Mouse (Mus musculus): ENCODE data around the gene Gnpat. TPM values are rescaled to one million over a fixed set of nuclear protein-coding genes. Genes with fewer than 3 reads are reported as not detected.

The Gnpat gene
- polyA plus RNA-seq, 1 experiment from 2014 or later, result 74.7 TPM

- Histone ChIP-seq H3K27ac (replicated peaks) (no peak overlapping the region), H3K4me1 (replicated peaks) (no peaks in the 10 kb centered on the region), H3K27me3 (no peaks in the 10 kb centered on the region), H3K9ac (no peak overlapping the region), H3K9me3 (no peaks in the 10 kb centered on the region), H3K4me2 (no peak overlapping the region), H3K4me3 (no peak overlapping the region), H3K36me3 (peaks cover 6% of the 10 kb centered on the region)
- no peak for ATAC-seq (ENCODE audit: low FRiP score, low read depth)
- 94% methylated on average over 5 of the region's 5 CpGs for WGBS
These were observed 17.3 kb upstream of the Gnpat start for GRCm38 (mm10) chr8:124845573-124845972.

GRCm38 (mm10) chr8:124853511-124853910 is 9.3 kb upstream of the Gnpat start:
- 91% methylated on average over 1 of the region's 1 CpGs for WGBS
- no peaks in the 10 kb centered on the region for H3K27me3 ChIP-seq
- H3K9me3 ChIP-seq, result peaks cover 4% of the 10 kb centered on the region
- H3K4me3 ChIP-seq, result no peak overlapping the region
- no peak overlapping the region for H3K4me2 ChIP-seq
- H3K36me3 ChIP-seq, result peaks cover 50% of the 10 kb centered on the region
- no peaks in the 10 kb centered on the region for H3K4me1 ChIP-seq (replicated peaks)
- H3K9ac ChIP-seq, result no peak overlapping the region
- H3K27ac ChIP-seq (replicated peaks), result no peak overlapping the region
- ATAC-seq (ENCODE audit: low FRiP score, low read depth), result no peak

- Histone ChIP-seq H3K9me3 (peaks cover 1% of the 10 kb centered on the region; the same call in 1 of the 2 replicates), H3K4me2 (no peak overlapping the region), H3K9ac (no peak overlapping the region), H3K4me1 (replicated peaks) (peaks cover 17% of the 10 kb centered on the region), H3K27me3 (no peaks in the 10 kb centered on the region), H3K4me3 (no peak overlapping the region), H3K27ac (replicated peaks) (no peak overlapping the region), H3K36me3 (peaks cover 47% of the 10 kb centered on the region)
- no peak for ATAC-seq (ENCODE audit: low FRiP score, low read depth)
These were observed 3.4 kb upstream of the Gnpat start for GRCm38 (mm10) chr8:124859466-124859865.

GRCm38 (mm10) chr8:124860188-124860587 is 2.6 kb upstream of the Gnpat start:
- peaks cover 40% of the 10 kb centered on the region for H3K36me3 ChIP-seq
- no peak overlapping the region for H3K4me2 ChIP-seq
- peaks cover 23% of the 10 kb centered on the region for H3K4me1 ChIP-seq (replicated peaks)
- WGBS, result 95% methylated on average over 3 of the region's 3 CpGs
- ATAC-seq (ENCODE audit: low FRiP score, low read depth), result no peak
- no peak overlapping the region for H3K4me3 ChIP-seq
- no peak overlapping the region for H3K9ac ChIP-seq
- no peaks in the 10 kb centered on the region for H3K27me3 ChIP-seq
- H3K27ac ChIP-seq (replicated peaks), result no peak overlapping the region
- no peaks in the 10 kb centered on the region; the same call in 1 of the 2 replicates for H3K9me3 ChIP-seq

- peak overlapping the region; percentile 84 for H3K4me2 ChIP-seq
- H3K4me3 ChIP-seq, result peak overlapping the region; percentile 94
- no peaks in the 10 kb centered on the region for H3K27me3 ChIP-seq
- H3K27ac ChIP-seq (replicated peaks), result peak overlapping the region; percentile 94
- H3K36me3 ChIP-seq, result peaks cover 16% of the 10 kb centered on the region
- WGBS, result under 1% methylated on average over 33 of the region's 33 CpGs
- peak; percentile 90; the same call in 1 of the 2 replicates for ATAC-seq (ENCODE audit: low FRiP score, low read depth)
- H3K9ac ChIP-seq, result peak overlapping the region; percentile 100
- H3K9me3 ChIP-seq, result no peaks in the 10 kb centered on the region
- H3K4me1 ChIP-seq (replicated peaks), result peaks cover 23% of the 10 kb centered on the region
These were observed 387 bp downstream of the Gnpat start for GRCm38 (mm10) chr8:124863163-124863677.

- H3K27me3 ChIP-seq, result no peaks in the 10 kb centered on the region
- H3K36me3 ChIP-seq, result peaks cover 15% of the 10 kb centered on the region
- H3K4me3 ChIP-seq, result peak overlapping the region; percentile 94
- ATAC-seq (ENCODE audit: low FRiP score, low read depth), result no peak
- 23% methylated on average over 8 of the region's 8 CpGs for WGBS
- H3K4me1 ChIP-seq (replicated peaks), result peaks cover 23% of the 10 kb centered on the region
- H3K27ac ChIP-seq (replicated peaks), result 0 out of 2 replicates have a peak overlapping the region, but pooled peaks have one; percentile 94
- H3K9me3 ChIP-seq, result no peaks in the 10 kb centered on the region
- H3K4me2 ChIP-seq, result peak overlapping the region; percentile 84
- peak overlapping the region; percentile 100 for H3K9ac ChIP-seq
These were observed 896 bp downstream of the Gnpat start for GRCm38 (mm10) chr8:124863729-124864128.

GRCm38 (mm10) chr8:124866669-124867068 is 3.8 kb downstream of the Gnpat start:
- H3K9me3 ChIP-seq, result no peaks in the 10 kb centered on the region
- 88% methylated on average over 3 of the region's 3 CpGs for WGBS
- H3K4me3 ChIP-seq, result no peak overlapping the region
- H3K4me2 ChIP-seq, result no peak overlapping the region
- no peak overlapping the region for H3K9ac ChIP-seq
- ATAC-seq (ENCODE audit: low FRiP score, low read depth), result no peak
- peaks cover 23% of the 10 kb centered on the region for H3K4me1 ChIP-seq (replicated peaks)
- 0 out of 2 replicates have a peak, but pooled peaks cover 5% of the 10 kb centered on the region for H3K36me3 ChIP-seq
- H3K27me3 ChIP-seq, result no peaks in the 10 kb centered on the region
- no peak overlapping the region for H3K27ac ChIP-seq (replicated peaks)

- 89% methylated on average over 2 of the region's 2 CpGs for WGBS
- peaks cover 19% of the 10 kb centered on the region for H3K4me1 ChIP-seq (replicated peaks)
- ATAC-seq (ENCODE audit: low FRiP score, low read depth), result no peak
- no peak overlapping the region for H3K4me2 ChIP-seq
- peaks cover 9% of the 10 kb centered on the region for H3K36me3 ChIP-seq
- H3K27ac ChIP-seq (replicated peaks), result no peak overlapping the region
- H3K27me3 ChIP-seq, result no peaks in the 10 kb centered on the region
- H3K4me3 ChIP-seq, result no peak overlapping the region
- H3K9ac ChIP-seq, result no peak overlapping the region
- no peaks in the 10 kb centered on the region for H3K9me3 ChIP-seq
These were observed 4.3 kb downstream of the Gnpat start for GRCm38 (mm10) chr8:124867126-124867525.

GRCm38 (mm10) chr8:124869708-124870107 is 6.9 kb downstream of the Gnpat start:
- Histone ChIP-seq H3K27me3 (no peaks in the 10 kb centered on the region), H3K9ac (no peak overlapping the region), H3K4me2 (no peak overlapping the region), H3K27ac (replicated peaks) (no peak overlapping the region), H3K9me3 (no peaks in the 10 kb centered on the region), H3K36me3 (peaks cover 35% of the 10 kb centered on the region), H3K4me1 (replicated peaks) (peaks cover 5% of the 10 kb centered on the region; the same call in 1 of the 2 replicates), H3K4me3 (no peak overlapping the region)
- WGBS, result 88% methylated on average over 6 of the region's 6 CpGs
- ATAC-seq (ENCODE audit: low FRiP score, low read depth), result no peak

GRCm38 (mm10) chr8:124871474-124871873 is 8.6 kb downstream of the Gnpat start:
- Histone ChIP-seq H3K4me2 (no peak overlapping the region), H3K9me3 (no peaks in the 10 kb centered on the region), H3K27me3 (no peaks in the 10 kb centered on the region), H3K36me3 (peaks cover 42% of the 10 kb centered on the region), H3K4me3 (no peak overlapping the region), H3K27ac (replicated peaks) (no peak overlapping the region), H3K4me1 (replicated peaks) (no peaks in the 10 kb centered on the region), H3K9ac (no peak overlapping the region)
- WGBS, result 95% methylated on average over 7 of the region's 7 CpGs
- ATAC-seq (ENCODE audit: low FRiP score, low read depth), result no peak

- Histone ChIP-seq H3K9me3 (no peaks in the 10 kb centered on the region), H3K27ac (replicated peaks) (no peak overlapping the region), H3K9ac (no peak overlapping the region), H3K4me1 (replicated peaks) (no peaks in the 10 kb centered on the region), H3K36me3 (peaks cover 48% of the 10 kb centered on the region), H3K4me3 (no peak overlapping the region), H3K27me3 (no peaks in the 10 kb centered on the region), H3K4me2 (no peak overlapping the region)
- no peak for ATAC-seq (ENCODE audit: low FRiP score, low read depth)
- WGBS, result 96% methylated on average over 7 of the region's 7 CpGs
These were observed 9.2 kb downstream of the Gnpat start for GRCm38 (mm10) chr8:124872081-124872480.

- Histone ChIP-seq H3K4me1 (replicated peaks) (no peaks in the 10 kb centered on the region), H3K4me3 (no peak overlapping the region), H3K9ac (no peak overlapping the region), H3K27me3 (no peaks in the 10 kb centered on the region), H3K4me2 (no peak overlapping the region), H3K9me3 (no peaks in the 10 kb centered on the region), H3K27ac (replicated peaks) (no peak overlapping the region), H3K36me3 (peaks cover 54% of the 10 kb centered on the region)
- whole genome bisulfite sequencing, result 88% methylated on average over 5 of the region's 5 CpGs
- ATAC-seq (ENCODE audit: low FRiP score, low read depth), result no peak
These were observed 9.9 kb downstream of the Gnpat start for GRCm38 (mm10) chr8:124872690-124873089.

GRCm38 (mm10) chr8:124878141-124878540 is 15.3 kb downstream of the Gnpat start:
- Histone ChIP-seq H3K4me3 (no peak overlapping the region), H3K27ac (replicated peaks) (no peak overlapping the region), H3K27me3 (no peaks in the 10 kb centered on the region), H3K4me1 (replicated peaks) (no peaks in the 10 kb centered on the region), H3K9ac (no peak overlapping the region), H3K36me3 (peaks cover 82% of the 10 kb centered on the region), H3K4me2 (no peak overlapping the region), H3K9me3 (no peaks in the 10 kb centered on the region)
- ATAC-seq (ENCODE audit: low FRiP score, low read depth), result no peak
- WGBS, result 91% methylated on average over 5 of the region's 5 CpGs

Measured in hindbrain, embryonic 15.5 days (tissue).